Mouse (Mus musculus): ENCODE data around the gene Nom1.

- no peak for TF ChIP-seq CTCF (IDR thresholded peaks at IDR 0.05; ENCODE audit: insufficient read depth, low read length)
- no peak for TF ChIP-seq POLR2A (IDR thresholded peaks at IDR 0.05; ENCODE audit: borderline replicate concordance, extremely low read depth, low read depth, low read length)
Measured at GRCm38 (mm10) chr5:29410854-29411253, 23.6 kb upstream of the Nom1 start.

Measured in lung, adult 2 months (tissue).